Mouse (Mus musculus) bone marrow macrophage, adult 2 months (primary cell): ENCODE data around the gene Dnah8.

Experiments
- CTCF ChIP-seq: IDR thresholded peaks from 2 replicates; pipeline ENCODE4 v1.5.1; 2012; ENCODE audit warnings: low read depth, mild to moderate bottlenecking, low read length, moderate library complexity
- POLR2A ChIP-seq: IDR thresholded peaks from 2 replicates; pipeline ENCODE4 v1.6.1; 2012; ENCODE audit warnings: mild to moderate bottlenecking, low read depth, low read length, borderline replicate concordance

DNA sequence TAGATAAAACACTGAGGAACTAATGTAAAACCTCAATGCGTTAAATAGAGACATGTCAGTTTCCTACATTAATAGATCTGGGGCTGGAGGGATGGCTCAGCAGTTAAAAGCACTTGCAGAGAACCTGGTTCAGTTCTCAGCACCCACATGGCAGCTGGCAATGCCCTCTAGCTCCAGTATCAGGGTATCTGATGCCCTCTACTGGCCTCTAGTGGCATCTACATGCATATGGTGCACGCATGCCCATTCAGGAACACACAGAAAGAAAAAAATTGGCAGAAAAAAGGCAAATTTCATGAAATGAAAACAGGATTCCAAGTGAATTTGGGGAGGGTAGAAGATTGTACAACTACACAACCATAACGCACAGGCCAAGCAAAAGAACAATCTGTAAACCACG lies 136.2 kb downstream of the Dnah8 start:
- TF ChIP-seq POLR2A = no peak
- no peak for TF ChIP-seq CTCF
